Mouse (Mus musculus): ENCODE data around the gene Tmem116. TPM values are rescaled to one million over a fixed set of nuclear protein-coding genes. Genes with fewer than 3 reads are reported as not detected.

Gene Tmem116
- total and polyA plus RNA-seq, 3 experiments: 1.3 to 3.2 (median 2.3) TPM

DNA sequence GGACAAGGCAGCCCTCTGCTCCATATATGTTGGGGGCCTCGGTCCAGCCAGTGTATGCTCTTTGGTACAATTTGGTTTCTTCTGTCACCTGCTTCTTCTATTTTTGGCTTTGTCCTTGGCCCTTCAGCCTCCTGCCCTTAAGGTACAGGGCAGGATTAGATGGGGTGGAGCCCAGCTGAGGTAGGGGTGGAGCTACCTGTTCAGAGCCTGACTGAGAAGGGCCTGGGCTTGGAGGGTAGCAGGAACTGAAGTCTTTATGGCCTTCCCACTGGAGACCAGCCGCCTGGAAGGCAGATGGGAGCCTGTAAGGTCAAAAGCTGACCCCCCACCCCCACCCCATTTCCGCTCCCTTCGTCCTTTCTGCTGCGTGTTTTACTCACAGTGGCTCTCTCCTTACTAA, 11.3 kb downstream of the Tmem116 start:
- no peak overlapping the region for H3K4me2 ChIP-seq (ENCODE audit: insufficient read depth, low read depth, poor library complexity, severe bottlenecking)
- peaks cover 0 to 2% of the 10 kb centered on the region in 2 experiments for H3K36me3 ChIP-seq (replicated peaks in 1 of 2; ENCODE audit: control insufficient read depth in 1 of 2, insufficient read depth in 1 of 2, low read length in 1 of 2)

GRCm38 (mm10) chr5:121463601-121464250, 12.0 kb downstream of the Tmem116 start:
- no peaks in the 10 kb centered on the region for H3K79me2 ChIP-seq (replicated peaks; ENCODE audit: control insufficient read depth, extremely low read depth, insufficient read depth, poor library complexity, severe bottlenecking)
- H3K4me1 ChIP-seq (ENCODE audit: control insufficient read depth in 1 of 2, insufficient read depth in 2 of 2): peaks cover 5 to 8% of the 10 kb centered on the region in 2 experiments
- dilution Hi-C loops (cut with MboI; ENCODE audit: extremely low pct_ligation_motif_present, extremely low pct_unique_long_range_greater_than_20kb, low sequenced_read_pairs): no loop called here
- H3K9ac ChIP-seq (ENCODE audit: insufficient read depth, low read depth): no peak overlapping the region
- H3K27ac ChIP-seq (ENCODE audit: insufficient read depth, low read depth): no peak overlapping the region
- in situ Hi-C loops (cut with MboI; ENCODE audit: low pct_ligation_motif_present, low pct_unique_long_range_greater_than_20kb, low sequenced_read_pairs): no loop called here
- TF ChIP-seq HCFC1 (IDR thresholded peaks at IDR 0.05; ENCODE audit: low read depth, low read length) (no peak), EP300 (IDR thresholded peaks at IDR 0.05; ENCODE audit: low read length) (no peak), POLR2AphosphoS2 (IDR thresholded peaks at IDR 0.05; ENCODE audit: low read depth, low read length) (no peak), KAT2A (IDR thresholded peaks at IDR 0.05; ENCODE audit: insufficient replicate concordance, low read length) (no peak), NELFE (IDR thresholded peaks at IDR 0.05; ENCODE audit: low read depth, low read length) (no peak), ZNF384 (IDR thresholded peaks at IDR 0.05; ENCODE audit: low read depth, low read length) (no peak)
- no peaks in the 10 kb centered on the region for H3K27me3 ChIP-seq (replicated peaks)
- peaks cover 5% of the 10 kb centered on the region for H3K9me3 ChIP-seq (replicated peaks; ENCODE audit: low read length)
- H3K4me2 ChIP-seq (ENCODE audit: insufficient read depth, low read depth, poor library complexity, severe bottlenecking): no peak overlapping the region
- no peak for DNase-seq (ENCODE audit: extremely low read depth)
- peaks cover 0 to 2% of the 10 kb centered on the region in 2 experiments for H3K36me3 ChIP-seq (replicated peaks in 1 of 2; ENCODE audit: control insufficient read depth in 1 of 2, insufficient read depth in 1 of 2, low read length in 1 of 2)
- H3K4me3 ChIP-seq (replicated peaks in 1 of 3; ENCODE audit: low read depth in 2 of 3, low read length in 2 of 3, poor library complexity in 1 of 3): no peak overlapping the region

More for the DNA sequence above, 11.3 kb downstream of the Tmem116 start:
- Histone ChIP-seq H3K9ac (ENCODE audit: insufficient read depth, low read depth) (no peak overlapping the region), H3K79me2 (replicated peaks; ENCODE audit: control insufficient read depth, extremely low read depth, insufficient read depth, poor library complexity, severe bottlenecking) (no peaks in the 10 kb centered on the region), H3K4me3 (replicated peaks in 1 of 3; ENCODE audit: low read depth in 2 of 3, low read length in 2 of 3, poor library complexity in 1 of 3) (no peak overlapping the region), H3K9me3 (replicated peaks; ENCODE audit: low read length) (peaks cover 5% of the 10 kb centered on the region), H3K4me1 (ENCODE audit: control insufficient read depth in 1 of 2, insufficient read depth in 2 of 2) (peaks cover 5 to 8% of the 10 kb centered on the region in 2 experiments), H3K27me3 (replicated peaks) (no peaks in the 10 kb centered on the region), H3K27ac (ENCODE audit: insufficient read depth, low read depth) (no peak overlapping the region)
- dilution Hi-C loops (cut with MboI; ENCODE audit: extremely low pct_ligation_motif_present, extremely low pct_unique_long_range_greater_than_20kb, low sequenced_read_pairs) (no loop called here), in situ Hi-C loops (cut with MboI; ENCODE audit: low pct_ligation_motif_present, low pct_unique_long_range_greater_than_20kb, low sequenced_read_pairs) (no loop called here)
- no peak for DNase-seq (ENCODE audit: extremely low read depth)
- TF ChIP-seq TBP (conservative IDR thresholded peaks at IDR 0.05; ENCODE audit: low read depth, low read length) (no peak), USF1 (IDR thresholded peaks at IDR 0.05; ENCODE audit: low read depth, low read length) (no peak), RCOR1 (conservative IDR thresholded peaks at IDR 0.05; ENCODE audit: low read depth, low read length) (no peak), ELF1 (IDR thresholded peaks at IDR 0.05; ENCODE audit: low read depth, low read length) (no peak), UBTF (IDR thresholded peaks at IDR 0.05; ENCODE audit: low read depth, low read length) (no peak), ZNF384 (IDR thresholded peaks at IDR 0.05; ENCODE audit: low read depth, low read length) (no peak), GABPA (IDR thresholded peaks at IDR 0.05; ENCODE audit: insufficient replicate concordance, low read depth, low read length) (no peak), USF2 (conservative IDR thresholded peaks at IDR 0.05; ENCODE audit: low read depth, low read length) (no peak), RAD21 (IDR thresholded peaks at IDR 0.05; ENCODE audit: low read depth, low read length) (no peak), MEF2A (IDR thresholded peaks at IDR 0.05; ENCODE audit: borderline replicate concordance, low read depth, low read length) (no peak)

All from CH12.LX (cell line).